Mouse (Mus musculus): ENCODE measurements around the gene St3gal3. TPM values are rescaled to one million over a fixed set of nuclear protein-coding genes. Genes with fewer than 3 reads are reported as not detected.
A peak's percentile ranks its signal among the peaks of the same experiment; 100 is the strongest.

Gene St3gal3
- polyA plus RNA-seq, 1 experiment from 2014 or later, result 6.6 TPM

GRCm38 (mm10) chr4:118078576-118078975, 56.1 kb downstream of the St3gal3 start:
- WGBS, result 85% methylated on average over 9 of the region's 9 CpGs
- H3K27ac ChIP-seq, result peak overlapping the region; percentile 64; the same call in 1 of the 2 replicates
- DNase-seq (ENCODE audit: low spot score), result no peak

GRCm38 (mm10) chr4:118077293-118077752, 57.4 kb downstream of the St3gal3 start:
- Histone ChIP-seq H3K27me3 (ENCODE audit: insufficient read depth, poor library complexity, severe bottlenecking) (no peaks in the 10 kb centered on the region), H3K27ac (no peak overlapping the region; the same call in 1 of the 2 replicates), H3K4me1 (peaks cover 48% of the 10 kb centered on the region), H3K9me3 (no peaks in the 10 kb centered on the region), H3K36me3 (peaks cover 6% of the 10 kb centered on the region; the same call in 1 of the 2 replicates), H3K4me3 (no peak overlapping the region)
- DNase-seq (ENCODE audit: low spot score), result no peak
- WGBS, result 51% methylated on average over 12 of the region's 12 CpGs

More at GRCm38 (mm10) chr4:118078576-118078975, 56.1 kb downstream of the St3gal3 start:
- no peaks in the 10 kb centered on the region for H3K9me3 ChIP-seq
- H3K4me3 ChIP-seq, result 0 out of 2 replicates have a peak overlapping the region, but pooled peaks have one; percentile 5
- H3K27me3 ChIP-seq (ENCODE audit: insufficient read depth, poor library complexity, severe bottlenecking), result no peaks in the 10 kb centered on the region
- peaks cover 6% of the 10 kb centered on the region; the same call in 1 of the 2 replicates for H3K36me3 ChIP-seq
- peaks cover 45% of the 10 kb centered on the region for H3K4me1 ChIP-seq

- Histone ChIP-seq H3K27me3 (ENCODE audit: insufficient read depth, poor library complexity, severe bottlenecking) (no peaks in the 10 kb centered on the region), H3K9me3 (no peaks in the 10 kb centered on the region), H3K27ac (no peak overlapping the region), H3K4me1 (peaks cover 48% of the 10 kb centered on the region), H3K4me3 (no peak overlapping the region), H3K36me3 (peaks cover 6% of the 10 kb centered on the region; the same call in 1 of the 2 replicates)
- DNase-seq (ENCODE audit: low spot score), result no peak
- WGBS, result 76% methylated on average over 1 of the region's 1 CpGs
Observed at GRCm38 (mm10) chr4:118076648-118077047, 58.1 kb downstream of the St3gal3 start.

- WGBS, result 91% methylated on average over 9 of the region's 9 CpGs
- Histone ChIP-seq H3K4me1 (peaks cover 39% of the 10 kb centered on the region), H3K27ac (no peak overlapping the region), H3K36me3 (peaks cover 6% of the 10 kb centered on the region; the same call in 1 of the 2 replicates), H3K27me3 (ENCODE audit: insufficient read depth, poor library complexity, severe bottlenecking) (no peaks in the 10 kb centered on the region), H3K9me3 (no peaks in the 10 kb centered on the region), H3K4me3 (no peak overlapping the region)
- DNase-seq (ENCODE audit: low spot score), result no peak
Observed at GRCm38 (mm10) chr4:118075343-118075742, 59.4 kb downstream of the St3gal3 start.

- peaks cover 6% of the 10 kb centered on the region; the same call in 1 of the 2 replicates for H3K36me3 ChIP-seq
- 83% methylated on average over 4 of the region's 4 CpGs for WGBS
- no peaks in the 10 kb centered on the region for H3K9me3 ChIP-seq
- no peak overlapping the region for H3K27ac ChIP-seq
- H3K4me1 ChIP-seq, result peaks cover 33% of the 10 kb centered on the region
- no peaks in the 10 kb centered on the region for H3K27me3 ChIP-seq (ENCODE audit: insufficient read depth, poor library complexity, severe bottlenecking)
- DNase-seq (ENCODE audit: low spot score), result no peak
- no peak overlapping the region for H3K4me3 ChIP-seq
Observed at GRCm38 (mm10) chr4:118074236-118074635, 60.5 kb downstream of the St3gal3 start.

GRCm38 (mm10) chr4:118073128-118073527, 61.6 kb downstream of the St3gal3 start:
- peaks cover 28% of the 10 kb centered on the region for H3K4me1 ChIP-seq
- H3K27ac ChIP-seq, result no peak overlapping the region
- H3K9me3 ChIP-seq, result no peaks in the 10 kb centered on the region
- peaks cover 6% of the 10 kb centered on the region; the same call in 1 of the 2 replicates for H3K36me3 ChIP-seq
- no peak for DNase-seq (ENCODE audit: low spot score)
- no peak overlapping the region for H3K4me3 ChIP-seq
- no peaks in the 10 kb centered on the region for H3K27me3 ChIP-seq (ENCODE audit: insufficient read depth, poor library complexity, severe bottlenecking)
- WGBS, result 72% methylated on average over 6 of the region's 6 CpGs

- H3K9me3 ChIP-seq, result no peaks in the 10 kb centered on the region
- 69% methylated on average over 7 of the region's 7 CpGs for WGBS
- H3K36me3 ChIP-seq, result peaks cover 6% of the 10 kb centered on the region; the same call in 1 of the 2 replicates
- peak overlapping the region; percentile 47; the same call in 1 of the 2 replicates for H3K27ac ChIP-seq
- peaks cover 20% of the 10 kb centered on the region for H3K4me1 ChIP-seq
- DNase-seq (ENCODE audit: low spot score), result no peak
- H3K27me3 ChIP-seq (ENCODE audit: insufficient read depth, poor library complexity, severe bottlenecking), result no peaks in the 10 kb centered on the region
- no peak overlapping the region for H3K4me3 ChIP-seq
Observed at GRCm38 (mm10) chr4:118071891-118072290, 62.8 kb downstream of the St3gal3 start.

- H3K4me3 ChIP-seq, result no peak overlapping the region
- 81% methylated on average over 9 of the region's 9 CpGs for WGBS
- peaks cover 20% of the 10 kb centered on the region for H3K4me1 ChIP-seq
- no peak for DNase-seq (ENCODE audit: low spot score)
- H3K27ac ChIP-seq, result no peak overlapping the region
- H3K27me3 ChIP-seq (ENCODE audit: insufficient read depth, poor library complexity, severe bottlenecking), result no peaks in the 10 kb centered on the region
- peaks cover 6% of the 10 kb centered on the region; the same call in 1 of the 2 replicates for H3K36me3 ChIP-seq
- no peaks in the 10 kb centered on the region for H3K9me3 ChIP-seq
Observed at GRCm38 (mm10) chr4:118070255-118071234, 64.2 kb downstream of the St3gal3 start.

GRCm38 (mm10) chr4:118061809-118062463, 72.8 kb downstream of the St3gal3 start:
- Histone ChIP-seq H3K27ac (peak overlapping the region; percentile 10; the same call in 1 of the 2 replicates), H3K36me3 (no peaks in the 10 kb centered on the region), H3K4me3 (no peak overlapping the region), H3K9me3 (no peaks in the 10 kb centered on the region), H3K4me1 (peaks cover 40% of the 10 kb centered on the region), H3K27me3 (ENCODE audit: insufficient read depth, poor library complexity, severe bottlenecking) (no peaks in the 10 kb centered on the region)
- no peak for DNase-seq (ENCODE audit: low spot score)
- WGBS, result 52% methylated on average over 9 of the region's 9 CpGs

- DNase-seq (ENCODE audit: low spot score), result no peak
- Histone ChIP-seq H3K36me3 (no peaks in the 10 kb centered on the region), H3K4me3 (no peak overlapping the region), H3K27ac (no peak overlapping the region), H3K27me3 (ENCODE audit: insufficient read depth, poor library complexity, severe bottlenecking) (no peaks in the 10 kb centered on the region), H3K9me3 (no peaks in the 10 kb centered on the region), H3K4me1 (peaks cover 44% of the 10 kb centered on the region)
- 77% methylated on average over 13 of the region's 13 CpGs for WGBS
Observed at GRCm38 (mm10) chr4:118060915-118061530, 73.7 kb downstream of the St3gal3 start.

GRCm38 (mm10) chr4:118059816-118060475, 74.8 kb downstream of the St3gal3 start:
- Histone ChIP-seq H3K4me1 (peaks cover 44% of the 10 kb centered on the region), H3K27ac (peak overlapping the region; percentile 52; the same call in 1 of the 2 replicates), H3K36me3 (no peaks in the 10 kb centered on the region), H3K4me3 (no peak overlapping the region), H3K9me3 (no peaks in the 10 kb centered on the region), H3K27me3 (ENCODE audit: insufficient read depth, poor library complexity, severe bottlenecking) (no peaks in the 10 kb centered on the region)
- DNase-seq (ENCODE audit: low spot score), result no peak
- 59% methylated on average over 11 of the region's 11 CpGs for WGBS

- WGBS, result 75% methylated on average over 12 of the region's 12 CpGs
- Histone ChIP-seq H3K27ac (no peak overlapping the region), H3K4me1 (peaks cover 40% of the 10 kb centered on the region), H3K36me3 (no peaks in the 10 kb centered on the region), H3K9me3 (no peaks in the 10 kb centered on the region), H3K27me3 (ENCODE audit: insufficient read depth, poor library complexity, severe bottlenecking) (no peaks in the 10 kb centered on the region), H3K4me3 (no peak overlapping the region)
- no peak for DNase-seq (ENCODE audit: low spot score)
Observed at GRCm38 (mm10) chr4:118058116-118058677, 76.5 kb downstream of the St3gal3 start.
